Mouse (Mus musculus) G1E (cell line): ENCODE results near the gene Add1. TPM values are rescaled to one million over a fixed set of nuclear protein-coding genes. Genes with fewer than 3 reads are reported as not detected.

Experiments
- ATAC-seq: 2 replicates; pipeline ENCODE4 v1.8.0; 2016; ENCODE audit warnings: mild to moderate bottlenecking; ENCODE audit not compliant: insufficient number of reproducible peaks, poor library complexity, low FRiP score, severe bottlenecking; ENCODE audit errors: extremely low read depth
- DNase-seq: peaks from one replicate; pipeline ENCODE4 v3.0.0; 2012; ENCODE audit warnings: low spot score
- H3K27me3 ChIP-seq: 2 replicates; pipeline ENCODE4 v1.6.1; 2012; ENCODE audit warnings: mild to moderate bottlenecking, low read length, inconsistent platforms; ENCODE audit not compliant: insufficient read depth
- H3K36me3 ChIP-seq: replicated peaks from 2 replicates; pipeline ENCODE3; 2012; ENCODE audit warnings: mild to moderate bottlenecking, inconsistent platforms
- H3K4me1 ChIP-seq: 2 replicates; pipeline ENCODE4 v1.6.1; 2012; ENCODE audit warnings: low read depth, low read length, inconsistent platforms, mixed read lengths; ENCODE audit not compliant: insufficient read depth
- H3K4me3 ChIP-seq: 2 replicates; pipeline ENCODE4 v1.5.1; 2012; ENCODE audit warnings: low read depth, mild to moderate bottlenecking, inconsistent platforms, low read length, moderate library complexity, mixed read lengths
- H3K9me3 ChIP-seq: replicated peaks from 2 replicates; pipeline ENCODE4 v1.6.1; 2012; ENCODE audit warnings: inconsistent platforms
- CTCF ChIP-seq: IDR thresholded peaks from 2 replicates; pipeline ENCODE4 v1.5.1; 2012; ENCODE audit warnings: low read depth, low read length, inconsistent platforms, mixed read lengths
- GATA1 ChIP-seq: IDR thresholded peaks from 2 replicates; pipeline ENCODE4 v1.6.1; 2012; ENCODE audit warnings: borderline replicate concordance, low read length, inconsistent platforms, mixed read lengths
- GATA2 ChIP-seq: IDR thresholded peaks from 2 replicates; pipeline ENCODE4 v1.6.1; 2012; ENCODE audit warnings: low read depth, low read length, inconsistent platforms, borderline replicate concordance
- POLR2AphosphoS5 ChIP-seq: IDR thresholded peaks from 2 replicates; pipeline ENCODE4 v1.6.1; 2012; ENCODE audit warnings: low read depth, low read length, inconsistent platforms; ENCODE audit not compliant: insufficient replicate concordance
- TAL1 ChIP-seq: conservative IDR thresholded peaks from 2 replicates; pipeline ENCODE4 v1.6.1; 2012; ENCODE audit warnings: low read depth, low read length, inconsistent platforms, mixed read lengths
- polyA plus RNA-seq: library from polyadenylated mRNA; stranded (reverse); fragments of >175 nt; gene quantifications from 2 replicates; pipeline ENCODE4 v1.2.3, GENCODE M21; 2012
- total RNA-seq, 2 experiments: library from RNA; stranded (forward) in 1 of 2; stranded (reverse) in 1 of 2; fragments of 200-1000 nt in 1 of 2; fragments of >200 nt in 1 of 2; fragmentation: Nextera tagmentation in 1 of 2; gene quantifications; 2 replicates each; pipeline ENCODE4 v1.2.3; 2014 to 2017

The Add1 gene
- total and polyA plus RNA-seq, 3 experiments: 103 to 257 (median 158) TPM

DNA sequence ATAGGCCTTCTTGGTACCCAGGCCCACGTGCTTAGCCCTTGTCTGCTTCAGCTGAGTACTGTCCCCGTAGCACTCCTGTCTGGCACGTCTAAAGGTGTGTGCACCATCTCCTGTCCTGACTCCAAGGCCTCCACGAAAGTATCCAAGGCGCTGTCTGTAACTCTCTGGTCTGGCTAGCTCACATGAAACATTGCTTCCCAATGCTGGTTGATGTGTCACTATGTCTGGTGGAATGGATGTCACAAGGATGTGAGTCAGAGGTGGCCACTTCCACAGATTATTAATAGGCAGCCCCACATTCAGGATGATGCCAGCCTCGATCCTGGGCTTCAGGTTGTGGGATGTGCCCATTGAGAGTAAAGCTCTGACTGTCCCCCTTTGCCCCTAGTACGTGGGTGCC lies 37.6 kb upstream of the Add1 start:
- peaks cover 63% of the 10 kb centered on the region for H3K27me3 ChIP-seq
- H3K36me3 ChIP-seq: no peaks in the 10 kb centered on the region
- no peak for TF ChIP-seq POLR2AphosphoS5
- TF ChIP-seq TAL1: no peak
- TF ChIP-seq GATA2: no peak
- TF ChIP-seq CTCF: no peak
- TF ChIP-seq GATA1: no peak
- no peaks in the 10 kb centered on the region for H3K9me3 ChIP-seq
- no peak overlapping the region for H3K4me3 ChIP-seq
- no peak for DNase-seq
- no peak for ATAC-seq
- H3K4me1 ChIP-seq: peaks cover 7% of the 10 kb centered on the region; the same call in 1 of the 2 replicates

GRCm38 (mm10) chr5:34538079-34538478 lies 35.4 kb upstream of the Add1 start:
- ATAC-seq: no peak
- TF ChIP-seq GATA1 (no peak), POLR2AphosphoS5 (no peak), CTCF (no peak), TAL1 (no peak), GATA2 (no peak)
- no peak overlapping the region for H3K4me3 ChIP-seq
- peaks cover 74% of the 10 kb centered on the region for H3K27me3 ChIP-seq
- no peaks in the 10 kb centered on the region for H3K9me3 ChIP-seq
- peaks cover 12% of the 10 kb centered on the region for H3K4me1 ChIP-seq
- no peak for DNase-seq
- H3K36me3 ChIP-seq: no peaks in the 10 kb centered on the region

DNA sequence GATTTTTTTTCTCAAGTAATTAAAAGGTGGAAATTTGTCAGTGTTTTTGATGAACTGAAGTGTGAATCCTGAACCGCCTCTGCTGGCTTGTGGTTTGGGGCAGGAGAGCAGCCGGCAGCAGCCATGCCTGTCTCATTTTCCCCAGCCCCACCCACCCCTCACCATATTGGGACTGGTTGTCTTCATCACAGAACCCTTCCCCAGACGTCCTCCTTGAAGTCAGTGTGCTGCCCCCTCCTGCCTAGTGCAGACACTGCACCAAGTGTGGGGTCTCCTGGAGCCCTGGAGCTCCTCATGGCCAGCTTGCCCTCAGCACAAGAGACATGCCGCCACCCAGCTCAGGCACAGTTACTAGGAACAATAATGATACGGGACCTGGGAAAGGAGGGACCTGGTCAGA lies 34.9 kb upstream of the Add1 start:
- Histone ChIP-seq H3K27me3 (peaks cover 75% of the 10 kb centered on the region), H3K4me3 (no peak overlapping the region), H3K36me3 (no peaks in the 10 kb centered on the region), H3K4me1 (peaks cover 16% of the 10 kb centered on the region), H3K9me3 (no peaks in the 10 kb centered on the region)
- ATAC-seq: no peak
- DNase-seq: no peak
- no peak for TF ChIP-seq TAL1
- TF ChIP-seq POLR2AphosphoS5: no peak
- no peak for TF ChIP-seq CTCF
- TF ChIP-seq GATA1: no peak
- TF ChIP-seq GATA2: no peak

DNA sequence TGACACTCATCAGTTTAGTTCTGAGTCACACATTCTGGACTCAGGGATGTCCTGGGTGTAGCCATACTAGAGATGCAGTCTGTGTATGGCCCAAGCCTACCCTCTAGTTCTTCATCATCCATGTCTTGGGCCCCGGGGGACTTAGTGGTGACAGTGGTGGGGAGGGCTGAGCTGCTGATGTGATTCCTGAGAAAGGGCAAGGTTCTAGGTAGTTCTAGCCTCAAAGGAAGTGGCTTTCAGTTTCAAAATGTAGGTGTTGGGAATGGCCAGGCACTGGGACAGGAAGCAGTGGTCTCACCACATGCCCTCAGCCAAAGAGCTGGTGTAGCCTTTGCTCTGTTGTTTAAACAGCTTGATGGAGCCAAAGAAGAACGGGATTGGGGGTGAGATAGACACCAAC lies 34.3 kb upstream of the Add1 start:
- no peak for ATAC-seq

GRCm38 (mm10) chr5:34542166-34542565 lies 31.3 kb upstream of the Add1 start:
- DNase-seq: no peak

More for the DNA sequence above, 34.3 kb upstream of the Add1 start:
- Histone ChIP-seq H3K4me3 (no peak overlapping the region), H3K27me3 (peaks cover 70% of the 10 kb centered on the region), H3K4me1 (peaks cover 22% of the 10 kb centered on the region), H3K9me3 (no peaks in the 10 kb centered on the region), H3K36me3 (no peaks in the 10 kb centered on the region)
- no peak for DNase-seq
- TF ChIP-seq GATA2: no peak
- TF ChIP-seq GATA1: no peak
- TF ChIP-seq TAL1: no peak
- no peak for TF ChIP-seq CTCF
- no peak for TF ChIP-seq POLR2AphosphoS5

DNA sequence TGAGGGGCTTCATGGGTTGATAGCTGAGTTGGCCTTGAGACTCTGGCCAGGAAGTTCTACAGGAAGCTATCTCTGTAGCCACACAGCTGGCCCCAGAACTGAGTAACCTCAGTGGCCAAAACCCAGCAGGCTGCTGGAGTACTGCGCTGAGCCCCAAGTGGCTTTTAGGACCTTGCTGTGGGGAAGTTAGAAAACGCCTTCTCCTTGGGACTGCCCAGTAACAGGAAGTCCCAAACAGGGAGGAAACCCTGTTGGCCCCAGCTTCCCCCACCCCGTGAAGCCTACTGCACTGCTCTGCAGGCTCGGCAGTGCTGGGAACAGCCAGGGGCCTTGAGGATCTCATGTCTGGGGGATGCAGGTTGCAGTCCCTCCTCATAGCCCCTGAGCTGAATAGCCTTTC lies 30.4 kb upstream of the Add1 start:
- TF ChIP-seq GATA2: no peak
- TF ChIP-seq TAL1: no peak
- TF ChIP-seq CTCF: no peak
- TF ChIP-seq POLR2AphosphoS5: no peak
- TF ChIP-seq GATA1: no peak
- Histone ChIP-seq H3K4me1 (peaks cover 27% of the 10 kb centered on the region), H3K4me3 (peak overlapping the region; percentile 58), H3K9me3 (no peaks in the 10 kb centered on the region), H3K36me3 (no peaks in the 10 kb centered on the region), H3K27me3 (peaks cover 53% of the 10 kb centered on the region)
- DNase-seq: peak; percentile 52
- ATAC-seq: peak; percentile 54

More at GRCm38 (mm10) chr5:34542166-34542565, 31.3 kb upstream of the Add1 start:
- Histone ChIP-seq H3K36me3 (no peaks in the 10 kb centered on the region), H3K27me3 (peaks cover 58% of the 10 kb centered on the region), H3K9me3 (no peaks in the 10 kb centered on the region), H3K4me3 (no peak overlapping the region), H3K4me1 (peaks cover 28% of the 10 kb centered on the region)
- no peak for TF ChIP-seq GATA1
- no peak for TF ChIP-seq POLR2AphosphoS5
- TF ChIP-seq GATA2: no peak
- no peak for TF ChIP-seq TAL1
- TF ChIP-seq CTCF: no peak
- no peak for ATAC-seq

DNA sequence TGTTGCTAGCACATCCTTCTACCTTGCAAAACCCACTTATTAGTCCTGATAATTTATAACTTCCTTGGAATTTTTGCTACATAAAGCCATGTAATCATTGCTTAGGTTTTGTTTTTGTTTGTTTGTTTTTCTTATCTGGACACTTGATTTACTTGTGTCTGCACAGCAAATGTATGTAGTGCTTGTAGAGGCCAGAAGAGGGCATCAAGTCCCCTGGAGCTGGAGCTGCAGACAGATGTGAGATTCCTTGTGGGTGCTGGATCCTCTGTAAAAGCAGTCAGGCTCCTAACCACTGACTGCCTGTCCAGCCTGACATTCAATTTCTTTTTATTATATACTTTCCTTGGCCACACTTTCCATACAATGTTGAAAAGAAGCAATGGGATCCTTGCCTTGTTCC lies 26.1 kb upstream of the Add1 start:
- H3K36me3 ChIP-seq: peaks cover 15% of the 10 kb centered on the region

More for the DNA sequence above, 26.1 kb upstream of the Add1 start:
- Histone ChIP-seq H3K27me3 (peaks cover 37% of the 10 kb centered on the region), H3K4me1 (peaks cover 45% of the 10 kb centered on the region), H3K9me3 (no peaks in the 10 kb centered on the region), H3K4me3 (no peak overlapping the region)
- DNase-seq (no peak), ATAC-seq (no peak)
- no peak for TF ChIP-seq POLR2AphosphoS5
- no peak for TF ChIP-seq GATA2
- no peak for TF ChIP-seq TAL1
